Mouse (Mus musculus): ENCODE data around the gene Pnmal2. TPM values are rescaled to one million over a fixed set of nuclear protein-coding genes. Genes with fewer than 3 reads are reported as not detected.
A peak's percentile ranks its signal among the peaks of the same experiment; 100 is the strongest.

Pnmal2 gene
- polyA plus RNA-seq, 1 experiment from 2014 or later = 23.4 TPM

DNA sequence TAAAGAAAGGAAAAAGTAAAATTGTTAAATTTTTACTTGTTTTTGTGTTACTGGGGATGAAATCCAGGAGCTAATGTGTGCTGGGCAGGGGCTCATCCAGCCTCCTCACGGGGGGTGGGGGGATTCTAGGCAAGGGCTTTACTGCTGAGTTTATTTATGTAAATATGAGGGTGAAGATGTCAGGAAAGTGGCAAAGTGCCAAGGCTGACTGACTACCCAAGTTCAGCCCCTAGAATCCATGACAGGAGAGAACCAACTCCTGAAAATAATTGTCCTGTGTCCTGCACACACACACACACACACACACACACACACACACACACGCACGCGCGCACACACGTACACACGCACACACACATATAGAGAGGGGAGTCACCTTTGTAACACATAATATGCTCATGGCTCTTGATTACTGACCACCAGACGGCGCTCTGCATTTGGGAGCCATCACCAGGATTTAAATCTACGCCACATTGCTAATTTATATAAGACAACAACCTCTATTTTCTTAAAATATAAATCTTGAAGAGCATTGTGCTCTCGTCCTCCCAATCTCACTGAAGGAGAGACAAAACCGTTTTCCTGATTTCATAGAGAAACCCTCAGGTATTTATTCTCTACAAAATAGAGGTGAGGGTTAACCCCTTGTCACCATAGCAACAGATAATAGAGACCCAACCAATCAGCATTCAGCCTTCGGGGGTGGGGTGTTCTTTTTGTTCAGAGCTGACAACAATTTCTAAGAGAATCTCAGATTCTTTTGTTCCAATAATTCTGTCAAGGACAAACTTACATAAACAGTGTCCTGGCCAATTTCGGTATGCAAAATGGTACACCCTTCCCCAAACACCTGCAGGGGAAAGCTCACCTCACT is 11.5 kb upstream of the Pnmal2 start:
- 50% methylated on average over 14 of the region's 14 CpGs for WGBS
- no peak for ATAC-seq (ENCODE audit: low FRiP score, low read depth)
- H3K4me2 ChIP-seq (replicated peaks) = no peak overlapping the region
- H3K4me3 ChIP-seq = no peak overlapping the region
- H3K27me3 ChIP-seq = no peaks in the 10 kb centered on the region
- H3K27ac ChIP-seq = no peak overlapping the region
- no peaks in the 10 kb centered on the region for H3K36me3 ChIP-seq
- no peaks in the 10 kb centered on the region for H3K9me3 ChIP-seq
- no peak overlapping the region for H3K9ac ChIP-seq
- H3K4me1 ChIP-seq = 0 out of 2 replicates have a peak, but pooled peaks cover 3% of the 10 kb centered on the region

DNA sequence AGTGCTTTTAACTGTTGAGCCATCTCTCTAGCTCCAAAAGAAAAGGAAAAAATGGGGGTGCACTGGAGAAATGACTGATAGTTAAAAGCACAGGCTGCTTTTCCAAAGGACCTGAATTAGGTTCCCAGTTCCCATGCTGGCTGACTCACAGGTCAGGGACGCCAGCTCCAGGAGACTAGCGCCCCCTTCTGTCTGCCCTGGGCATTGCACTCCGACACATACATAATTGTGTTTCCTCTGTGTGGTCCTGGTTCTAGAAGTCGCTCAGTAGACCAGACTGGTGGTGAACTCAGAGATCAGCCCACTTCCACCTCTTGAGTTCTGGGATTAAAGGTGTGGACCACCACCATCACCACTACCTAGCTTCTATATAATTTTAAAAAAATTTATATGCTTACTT is 7.2 kb upstream of the Pnmal2 start:
- Histone ChIP-seq H3K4me1 (peaks cover 24% of the 10 kb centered on the region), H3K9ac (no peak overlapping the region), H3K4me2 (replicated peaks) (no peak overlapping the region), H3K27ac (no peak overlapping the region), H3K9me3 (no peaks in the 10 kb centered on the region), H3K4me3 (no peak overlapping the region), H3K36me3 (no peaks in the 10 kb centered on the region), H3K27me3 (no peaks in the 10 kb centered on the region)
- WGBS = 43% methylated on average over 4 of the region's 4 CpGs
- ATAC-seq (ENCODE audit: low FRiP score, low read depth) = no peak

- Histone ChIP-seq H3K27ac (no peak overlapping the region), H3K9me3 (no peaks in the 10 kb centered on the region), H3K27me3 (no peaks in the 10 kb centered on the region), H3K4me1 (peaks cover 24% of the 10 kb centered on the region), H3K4me2 (replicated peaks) (no peak overlapping the region), H3K9ac (no peak overlapping the region), H3K36me3 (no peaks in the 10 kb centered on the region), H3K4me3 (no peak overlapping the region)
- peak; percentile 46; the same call in 1 of the 2 replicates for ATAC-seq (ENCODE audit: low FRiP score, low read depth)
- WGBS = 73% methylated on average over 17 of the region's 17 CpGs
These were observed 6.2 kb upstream of the Pnmal2 start for GRCm38 (mm10) chr7:16938117-16938791.

- H3K9ac ChIP-seq = no peak overlapping the region
These were observed 4.2 kb upstream of the Pnmal2 start for GRCm38 (mm10) chr7:16940292-16940691.

DNA sequence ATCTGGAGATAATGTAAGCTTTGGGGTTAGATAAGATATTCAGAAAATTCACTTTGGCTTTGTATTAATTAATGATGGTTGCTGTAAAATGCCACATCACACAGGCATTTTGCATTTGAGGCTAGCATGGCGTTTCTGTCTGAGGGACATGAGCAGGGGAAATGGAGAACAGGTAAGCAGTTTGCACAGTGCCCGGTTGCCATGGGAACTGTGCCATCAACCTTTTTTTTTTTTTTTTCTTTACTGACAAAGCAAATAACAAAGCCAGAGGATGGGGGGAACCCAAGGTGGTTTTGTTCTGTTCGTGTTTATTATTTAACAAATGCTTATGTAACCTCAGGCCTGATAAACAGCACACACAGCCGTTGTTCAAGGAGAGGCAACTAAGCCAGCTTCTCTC is 1.6 kb upstream of the Pnmal2 start:
- H3K36me3 ChIP-seq = no peaks in the 10 kb centered on the region
- no peak overlapping the region for H3K27ac ChIP-seq
- WGBS = 71% methylated on average over 4 of the region's 4 CpGs
- H3K4me3 ChIP-seq = no peak overlapping the region
- peaks cover 62% of the 10 kb centered on the region for H3K4me1 ChIP-seq
- no peak for ATAC-seq (ENCODE audit: low FRiP score, low read depth)
- H3K9ac ChIP-seq = no peak overlapping the region
- H3K27me3 ChIP-seq = peaks cover 32% of the 10 kb centered on the region
- no peaks in the 10 kb centered on the region for H3K9me3 ChIP-seq
- H3K4me2 ChIP-seq (replicated peaks) = no peak overlapping the region

More at GRCm38 (mm10) chr7:16940292-16940691, 4.2 kb upstream of the Pnmal2 start:
- H3K27ac ChIP-seq = peak overlapping the region; percentile 67
- H3K4me3 ChIP-seq = no peak overlapping the region
- peaks cover 36% of the 10 kb centered on the region for H3K4me1 ChIP-seq
- ATAC-seq (ENCODE audit: low FRiP score, low read depth) = no peak
- WGBS = 52% methylated on average over 7 of the region's 7 CpGs
- H3K4me2 ChIP-seq (replicated peaks) = no peak overlapping the region
- no peaks in the 10 kb centered on the region for H3K9me3 ChIP-seq
- no peaks in the 10 kb centered on the region for H3K36me3 ChIP-seq
- peaks cover 6% of the 10 kb centered on the region for H3K27me3 ChIP-seq

GRCm38 (mm10) chr7:16944808-16945315 is 380 bp downstream of the Pnmal2 start:
- WGBS = 1% methylated on average over 22 of the region's 22 CpGs
- Histone ChIP-seq H3K27me3 (peaks cover 52% of the 10 kb centered on the region), H3K36me3 (no peaks in the 10 kb centered on the region), H3K4me2 (replicated peaks) (peak overlapping the region; percentile 88), H3K27ac (peak overlapping the region; percentile 48; the same call in 1 of the 2 replicates), H3K4me1 (peaks cover 70% of the 10 kb centered on the region), H3K4me3 (peak overlapping the region; percentile 70), H3K9ac (peak overlapping the region; percentile 81), H3K9me3 (no peaks in the 10 kb centered on the region)
- no peak for ATAC-seq (ENCODE audit: low FRiP score, low read depth)

DNA sequence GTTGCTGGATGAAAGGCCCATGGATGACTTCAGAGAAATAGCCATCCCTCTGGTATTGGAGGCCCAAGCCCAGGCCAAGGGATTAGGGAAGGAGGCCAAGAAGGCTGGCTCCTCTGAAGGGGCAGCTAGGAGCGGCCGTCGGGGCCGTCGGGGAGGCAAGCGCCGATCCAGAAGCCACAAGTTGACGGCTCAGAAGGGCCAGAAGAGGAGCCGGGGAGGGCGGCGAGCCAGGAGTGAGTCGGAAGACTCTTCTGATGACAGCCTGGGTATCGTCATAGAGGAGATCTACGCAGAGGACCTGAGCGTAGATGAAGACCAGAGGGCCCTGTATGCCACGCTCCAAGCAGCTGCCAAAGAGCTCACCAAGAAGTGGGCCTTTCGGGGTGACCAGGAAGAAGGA is 937 bp downstream of the Pnmal2 start:
- Histone ChIP-seq H3K27me3 (peaks cover 52% of the 10 kb centered on the region), H3K9me3 (no peaks in the 10 kb centered on the region), H3K4me2 (replicated peaks) (peak overlapping the region; percentile 88), H3K4me3 (peak overlapping the region; percentile 70), H3K36me3 (no peaks in the 10 kb centered on the region), H3K4me1 (peaks cover 70% of the 10 kb centered on the region), H3K9ac (peak overlapping the region; percentile 81), H3K27ac (peak overlapping the region; percentile 3; the same call in 1 of the 2 replicates)
- ATAC-seq (ENCODE audit: low FRiP score, low read depth) = no peak
- 12% methylated on average over 17 of the region's 17 CpGs for WGBS

- Histone ChIP-seq H3K36me3 (no peaks in the 10 kb centered on the region), H3K27me3 (peaks cover 52% of the 10 kb centered on the region), H3K4me3 (peak overlapping the region; percentile 70), H3K4me2 (replicated peaks) (peak overlapping the region; percentile 88), H3K9me3 (no peaks in the 10 kb centered on the region), H3K9ac (peak overlapping the region; percentile 63), H3K4me1 (peaks cover 62% of the 10 kb centered on the region), H3K27ac (peak overlapping the region; percentile 48)
- WGBS = 4% methylated on average over 53 of the region's 53 CpGs
- ATAC-seq (ENCODE audit: low FRiP score, low read depth) = no peak
These were observed 2.2 kb downstream of the Pnmal2 start for GRCm38 (mm10) chr7:16946441-16947348.

- Histone ChIP-seq H3K36me3 (no peaks in the 10 kb centered on the region), H3K27me3 (peaks cover 52% of the 10 kb centered on the region), H3K9ac (peak overlapping the region; percentile 63), H3K4me1 (peaks cover 62% of the 10 kb centered on the region), H3K4me2 (replicated peaks) (peak overlapping the region; percentile 88), H3K9me3 (no peaks in the 10 kb centered on the region), H3K27ac (peak overlapping the region; percentile 48), H3K4me3 (peak overlapping the region; percentile 70)
- 13% methylated on average over 21 of the region's 22 CpGs for WGBS
- ATAC-seq (ENCODE audit: low FRiP score, low read depth) = no peak
These were observed 2.9 kb downstream of the Pnmal2 start for GRCm38 (mm10) chr7:16947349-16947895.

GRCm38 (mm10) chr7:16947959-16948361 is 3.5 kb downstream of the Pnmal2 start:
- WGBS = 6% methylated on average over 4 of the region's 4 CpGs
- Histone ChIP-seq H3K9me3 (no peaks in the 10 kb centered on the region), H3K9ac (peak overlapping the region; percentile 26; the same call in 1 of the 2 replicates), H3K27ac (peak overlapping the region; percentile 69; the same call in 1 of the 2 replicates), H3K36me3 (no peaks in the 10 kb centered on the region), H3K27me3 (peaks cover 52% of the 10 kb centered on the region), H3K4me1 (peaks cover 62% of the 10 kb centered on the region), H3K4me3 (peak overlapping the region; percentile 70), H3K4me2 (replicated peaks) (peak overlapping the region; percentile 88)
- peak; percentile 52 for ATAC-seq (ENCODE audit: low FRiP score, low read depth)

GRCm38 (mm10) chr7:16948923-16949458 is 4.5 kb downstream of the Pnmal2 start:
- 56% methylated on average over 8 of the region's 8 CpGs for WGBS
- ATAC-seq (ENCODE audit: low FRiP score, low read depth) = no peak
- Histone ChIP-seq H3K27ac (no peak overlapping the region), H3K27me3 (peaks cover 52% of the 10 kb centered on the region), H3K36me3 (no peaks in the 10 kb centered on the region), H3K4me1 (peaks cover 58% of the 10 kb centered on the region), H3K4me2 (replicated peaks) (no peak overlapping the region), H3K9ac (no peak overlapping the region), H3K4me3 (no peak overlapping the region), H3K9me3 (no peaks in the 10 kb centered on the region)
